Comparison of ENCODE assay signal across 8 mouse cellular contexts in genomic region chr3:69004055-69004436, GRCm38 (mm10). TPM values are rescaled to one million over a fixed set of nuclear protein-coding genes. Genes with fewer than 3 reads are reported as not detected.
DNase-seq lines count a peak whose midpoint lies in the region; ATAC-seq and TF ChIP-seq lines count a peak whose summit lies in the region.

No protein-coding gene starts in this region.

- peak overlapping the region; percentile 64 for H3K4me2 ChIP-seq in lung, embryonic 15.5 days
- peak overlapping the region; percentile 63 for H3K4me2 ChIP-seq in neural tube, embryonic 14.5 days (ENCODE audit: low read depth, low read length)

- H3K4me3 ChIP-seq in lung, embryonic 15.5 days, result peak overlapping the region; percentile 100
- H3K4me3 ChIP-seq in embryonic fibroblast, embryonic 13.5 days (ENCODE audit: insufficient read depth, low read length), result peak overlapping the region; percentile 97
- peak overlapping the region; percentile 99 for H3K4me3 ChIP-seq in limb, embryonic 10.5 days
- peak overlapping the region; percentile 90 for H3K4me3 ChIP-seq in neural tube, embryonic 14.5 days (ENCODE audit: low read depth, low read length)

- H3K27me3 ChIP-seq in lung, embryonic 15.5 days, result no peaks in the 10 kb centered on the region
- no peaks in the 10 kb centered on the region for H3K27me3 ChIP-seq in limb, embryonic 10.5 days (ENCODE audit: low read depth, poor library complexity, severe bottlenecking)
- H3K27me3 ChIP-seq in neural tube, embryonic 14.5 days (ENCODE audit: control insufficient read depth, insufficient read depth, low read length), result no peaks in the 10 kb centered on the region

- TF ChIP-seq CTCF in embryonic fibroblast, embryonic 13.5 days (IDR thresholded peaks at IDR 0.05; ENCODE audit: borderline replicate concordance, insufficient read depth, low read length), result no peak

- under 1% methylated on average over 7 of the region's 7 CpGs for WGBS in lung, embryonic 15.5 days
- WGBS in limb, embryonic 10.5 days, result 1% methylated on average over 7 of the region's 7 CpGs
- 1% methylated on average over 7 of the region's 7 CpGs for WGBS in neural tube, embryonic 14.5 days

- peak overlapping the region; percentile 53 for H3K9ac ChIP-seq in lung, embryonic 15.5 days
- H3K9ac ChIP-seq in neural tube, embryonic 14.5 days (replicated peaks; ENCODE audit: low read depth, low read length), result peak overlapping the region; percentile 21; the same call in 1 of the 2 replicates

- no peak for DNase-seq in lung, adult 18-20 months
- DNase-seq in limb, embryonic 10.5 days (ENCODE audit: low spot score), result no peak
- DNase-seq in cerebellum, postnatal 4 days (ENCODE audit: low spot score in 2 of 2), result no peak
- no peak for DNase-seq in adrenal gland, postnatal 14 days
- no peak for DNase-seq in ovary, postnatal 10 days (ENCODE audit: low spot score)

- H3K27ac ChIP-seq in lung, embryonic 15.5 days, result peak overlapping the region; percentile 98
- H3K27ac ChIP-seq in embryonic fibroblast, embryonic 13.5 days (ENCODE audit: insufficient read depth, low read length), result peak overlapping the region; percentile 34
- peak overlapping the region; percentile 95 for H3K27ac ChIP-seq in limb, embryonic 10.5 days
- peak overlapping the region; percentile 24; the same call in 1 of the 2 replicates for H3K27ac ChIP-seq in neural tube, embryonic 14.5 days (ENCODE audit: low read depth, low read length)

- no peaks in the 10 kb centered on the region for H3K36me3 ChIP-seq in lung, embryonic 15.5 days
- peaks cover 14% of the 10 kb centered on the region; the same call in 1 of the 2 replicates for H3K36me3 ChIP-seq in limb, embryonic 10.5 days
- H3K36me3 ChIP-seq in neural tube, embryonic 14.5 days (ENCODE audit: control insufficient read depth, insufficient read depth, low read length), result no peaks in the 10 kb centered on the region

- H3K4me1 ChIP-seq in lung, embryonic 15.5 days, result peaks cover 12% of the 10 kb centered on the region
- H3K4me1 ChIP-seq in embryonic fibroblast, embryonic 13.5 days (ENCODE audit: control insufficient read depth, insufficient read depth, low read length), result no peaks in the 10 kb centered on the region
- peaks cover 12% of the 10 kb centered on the region for H3K4me1 ChIP-seq in limb, embryonic 10.5 days
- peaks cover 6% of the 10 kb centered on the region; the same call in 1 of the 2 replicates for H3K4me1 ChIP-seq in neural tube, embryonic 14.5 days (ENCODE audit: control insufficient read depth, insufficient read depth, low read length)

- no peak for TF ChIP-seq POLR2A in embryonic fibroblast, embryonic 13.5 days (IDR thresholded peaks at IDR 0.05; ENCODE audit: low read depth, low read length)

- no peaks in the 10 kb centered on the region for H3K9me3 ChIP-seq in lung, embryonic 15.5 days
- no peaks in the 10 kb centered on the region for H3K9me3 ChIP-seq in limb, embryonic 10.5 days (replicated peaks)
- no peaks in the 10 kb centered on the region for H3K9me3 ChIP-seq in neural tube, embryonic 14.5 days (ENCODE audit: control insufficient read depth, low read length)

- no peak for ATAC-seq in lung, embryonic 15.5 days (ENCODE audit: borderline replicate concordance, extremely low read depth, low FRiP score, low TSS enrichment)
- ATAC-seq in neural tube, embryonic 14.5 days (ENCODE audit: low read depth), result peak; percentile 32

RNA-seq across cellular contexts. Expression of gene Ift80, which starts 0.3 kb away (rescaled TPM):
- polyA plus RNA-seq in lung, embryonic 15.5 days (2015; fragmentation: Nextera tagmentation; extraction: Ambion mirVana), result 15.5 and 18.9 TPM in 2 replicates
- 23.9 and 29.8 TPM in 2 replicates for polyA plus RNA-seq in embryonic fibroblast, embryonic 13.5 days (2011; ENCODE audit: insufficient read length, low read depth, missing spikeins)
- 16.8 and 19.6 TPM in 2 replicates for polyA plus RNA-seq in limb, embryonic 10.5 days (2016; fragmentation: Nextera tagmentation; extraction: Ambion mirVana)
- 8.0 and 10.8 TPM in 2 replicates for polyA plus RNA-seq in neural tube, embryonic 14.5 days (2014; fragmentation: Nextera tagmentation; extraction: Ambion mirVana)
- total RNA-seq in adrenal gland, postnatal 14 days (2021), result 23.2 and 25.6 TPM in 2 replicates

RNA-seq across cellular contexts. Expression of gene Smc4, which starts 0.5 kb away (rescaled TPM):
- 213 and 230 TPM in 2 replicates for polyA plus RNA-seq in lung, embryonic 15.5 days (2015; fragmentation: Nextera tagmentation; extraction: Ambion mirVana)
- 95.0 and 147 TPM in 2 replicates for polyA plus RNA-seq in embryonic fibroblast, embryonic 13.5 days (2011; ENCODE audit: insufficient read length, low read depth, missing spikeins)
- polyA plus RNA-seq in limb, embryonic 10.5 days (2016; fragmentation: Nextera tagmentation; extraction: Ambion mirVana), result 136 and 176 TPM in 2 replicates
- 22.1 and 29.1 TPM in 2 replicates for polyA plus RNA-seq in neural tube, embryonic 14.5 days (2014; fragmentation: Nextera tagmentation; extraction: Ambion mirVana)
- 46.1 and 52.4 TPM in 2 replicates for total RNA-seq in adrenal gland, postnatal 14 days (2021)

RNA-seq across cellular contexts. Expression of gene Trim59, which starts 40.5 kb away (rescaled TPM):
- 125 and 128 TPM in 2 replicates for polyA plus RNA-seq in lung, embryonic 15.5 days (2015; fragmentation: Nextera tagmentation; extraction: Ambion mirVana)
- 55.2 and 77.8 TPM in 2 replicates for polyA plus RNA-seq in embryonic fibroblast, embryonic 13.5 days (2011; ENCODE audit: insufficient read length, low read depth, missing spikeins)
- 180 and 192 TPM in 2 replicates for polyA plus RNA-seq in limb, embryonic 10.5 days (2016; fragmentation: Nextera tagmentation; extraction: Ambion mirVana)
- polyA plus RNA-seq in neural tube, embryonic 14.5 days (2014; fragmentation: Nextera tagmentation; extraction: Ambion mirVana), result 28.0 and 35.7 TPM in 2 replicates
- 17.2 and 17.8 TPM in 2 replicates for total RNA-seq in adrenal gland, postnatal 14 days (2021)

Comparison
In these comparisons a context has a peak if more than half of its experiments do, and no peak if none do; other contexts are left out.
1. H3K27ac ChIP-seq: peak in every context shown above with its lines; median percentile 98 in lung, embryonic 15.5 days; 95 in limb, embryonic 10.5 days; 34 in embryonic fibroblast, embryonic 13.5 days; 24 in neural tube, embryonic 14.5 days.